Mouse (Mus musculus) monocyte, adult 2 months (primary cell): Measurements from ENCODE around the gene Mta3.
A peak's percentile ranks its signal among the peaks of the same experiment; 100 is the strongest.

Experiments
- DNase-seq, 2 experiments: peaks; one replicate each; pipeline ENCODE4 v3.0.0; 2022; ENCODE audit warnings: low spot score in 2 of 2, low read depth in 1 of 2

Gene Mta3

DNA sequence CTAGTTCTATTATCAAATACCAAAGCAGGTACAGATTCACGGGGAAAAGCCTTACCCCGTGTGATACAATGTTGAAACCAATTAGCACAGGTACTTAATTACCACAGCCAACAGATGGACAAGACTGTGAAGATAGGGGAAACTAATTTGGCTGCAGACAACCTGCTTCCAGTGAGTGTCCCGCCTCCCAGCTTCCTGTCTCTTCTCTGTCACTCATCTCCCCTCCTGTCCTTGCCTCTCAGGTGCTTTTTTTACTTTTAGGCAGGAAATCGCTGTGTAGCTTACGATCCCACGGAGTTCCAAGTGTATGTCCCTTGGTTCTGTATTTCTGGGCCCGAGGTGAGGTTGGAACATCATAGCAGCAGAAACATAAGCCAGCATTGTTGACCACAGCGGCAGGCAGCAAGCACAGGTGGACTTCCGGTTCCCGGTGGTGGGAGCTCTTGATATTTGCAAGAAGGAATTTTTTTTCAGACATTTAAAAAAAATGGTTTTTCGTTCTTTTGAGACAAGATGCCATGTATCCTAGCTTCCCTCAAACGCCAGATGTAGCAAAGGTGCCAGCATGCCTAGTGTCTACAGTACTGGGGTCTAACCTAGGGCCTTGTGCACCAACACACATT is 102.6 kb downstream of the Mta3 start:
- DNase-seq, result no peak

DNA sequence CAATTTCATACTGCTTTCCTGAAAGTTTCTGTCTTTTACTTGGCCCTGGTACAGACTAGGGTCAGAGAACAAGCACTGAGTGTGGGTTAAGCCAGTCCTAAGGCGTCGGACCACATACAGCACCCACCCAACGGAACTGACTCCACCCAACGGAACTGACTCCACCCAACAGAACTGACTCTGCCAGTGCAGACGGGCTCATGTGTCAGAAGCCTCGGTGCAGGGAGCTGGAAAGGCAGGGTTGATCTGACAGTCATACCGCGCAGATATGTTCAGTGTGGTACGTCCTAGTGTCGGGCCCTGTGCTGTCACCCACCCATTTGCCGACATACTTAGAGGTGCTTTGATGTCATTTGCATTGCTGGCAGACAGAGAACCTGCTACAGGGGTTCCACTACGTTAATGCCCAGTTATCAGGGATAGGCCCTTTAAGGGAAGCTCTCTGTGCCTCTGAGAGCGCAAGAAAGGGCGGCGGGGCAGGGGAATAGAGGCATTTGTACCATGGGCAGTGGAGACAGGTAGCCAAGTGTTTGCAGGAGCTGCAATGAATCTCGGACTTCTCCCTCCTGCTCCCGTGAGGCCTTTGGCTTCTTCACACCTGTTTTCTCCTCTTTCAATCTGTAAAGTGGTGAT is 103.3 kb downstream of the Mta3 start:
- no peak for DNase-seq

DNA sequence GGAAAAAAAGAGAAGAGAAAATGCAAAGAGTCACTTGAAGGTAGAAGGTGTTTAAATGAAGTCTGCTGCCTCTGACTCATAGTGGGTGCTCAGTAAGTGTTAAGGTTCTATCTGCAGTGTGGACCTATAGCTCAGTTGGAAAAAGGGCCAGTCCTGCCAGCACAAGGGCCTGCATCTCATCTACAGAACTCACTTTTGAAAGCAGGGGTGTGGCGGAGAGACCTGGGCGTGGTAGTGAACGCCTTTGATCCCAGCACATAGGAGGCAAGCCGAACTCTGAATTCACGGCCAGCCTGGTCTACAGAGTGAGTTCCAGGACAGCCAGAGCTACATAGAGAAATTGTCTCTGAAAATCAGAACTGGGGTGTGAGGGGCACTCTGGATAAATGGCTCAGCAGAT is 104.3 kb downstream of the Mta3 start:
- no peak for DNase-seq

- no peak for DNase-seq
These were observed 106.4 kb downstream of the Mta3 start for GRCm38 (mm10) chr17:83812200-83812944.

DNA sequence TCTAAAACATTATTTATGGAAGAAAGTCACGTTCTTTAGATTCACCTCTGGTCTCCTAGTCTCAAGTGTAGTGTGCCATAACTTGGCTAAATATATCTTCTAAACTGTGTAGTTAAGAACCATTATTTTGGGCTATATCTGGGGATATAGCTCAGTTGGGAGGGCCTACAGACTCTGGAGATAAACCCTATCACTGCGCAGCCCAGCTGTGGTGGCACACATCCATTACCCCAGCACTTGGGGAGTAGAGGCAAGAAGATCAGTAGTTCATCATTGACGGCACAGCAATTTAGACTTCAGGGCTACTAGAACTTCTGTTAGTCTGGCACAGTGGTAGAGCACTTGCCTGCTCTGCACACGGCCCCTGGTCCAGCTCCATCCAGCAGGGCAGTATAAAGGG is 107.1 kb downstream of the Mta3 start:
- DNase-seq, result no peak

DNA sequence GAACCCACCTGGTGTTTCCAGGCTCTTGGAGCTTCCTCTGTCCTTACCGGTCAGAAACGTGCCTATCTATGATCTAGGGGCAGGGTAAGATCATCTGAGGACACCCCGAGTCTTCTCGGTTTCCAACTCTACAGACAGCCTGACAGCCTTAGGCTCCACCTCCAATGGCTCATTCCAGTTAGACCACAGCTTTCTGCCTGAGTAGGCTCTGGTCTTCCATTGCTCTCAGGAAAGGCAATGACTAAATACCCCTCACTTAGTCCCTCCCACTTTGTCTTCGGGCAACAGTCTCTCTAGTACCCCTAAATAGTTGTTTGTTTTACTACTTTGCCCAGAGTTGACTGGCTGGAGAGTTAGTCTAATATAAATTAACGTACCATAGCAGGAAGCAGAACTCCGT is 111.0 kb downstream of the Mta3 start:
- DNase-seq, result no peak

- no peak for DNase-seq
These were observed 113.5 kb downstream of the Mta3 start for GRCm38 (mm10) chr17:83819503-83819902.

GRCm38 (mm10) chr17:83820701-83821100 is 114.7 kb downstream of the Mta3 start:
- no peak for DNase-seq

DNA sequence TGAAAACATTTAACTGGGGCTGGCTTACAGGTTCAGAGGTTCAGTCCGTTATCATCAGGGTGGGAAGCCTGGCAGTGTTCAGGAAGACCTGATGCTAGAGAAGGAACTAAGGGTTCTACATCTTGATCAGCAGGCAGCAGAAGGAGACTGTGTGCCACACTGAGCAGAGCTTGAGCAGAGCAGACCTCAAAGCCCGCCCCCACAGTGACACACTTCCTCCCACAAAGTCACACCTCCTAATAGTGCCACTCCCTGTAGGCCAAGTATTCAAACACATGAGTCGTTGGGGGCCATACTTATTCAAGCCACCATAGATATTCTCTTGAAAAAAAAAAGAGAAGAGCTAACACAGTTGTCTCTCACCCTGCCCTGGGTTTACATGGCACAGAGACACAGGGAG is 115.9 kb downstream of the Mta3 start:
- no peak for DNase-seq

DNA sequence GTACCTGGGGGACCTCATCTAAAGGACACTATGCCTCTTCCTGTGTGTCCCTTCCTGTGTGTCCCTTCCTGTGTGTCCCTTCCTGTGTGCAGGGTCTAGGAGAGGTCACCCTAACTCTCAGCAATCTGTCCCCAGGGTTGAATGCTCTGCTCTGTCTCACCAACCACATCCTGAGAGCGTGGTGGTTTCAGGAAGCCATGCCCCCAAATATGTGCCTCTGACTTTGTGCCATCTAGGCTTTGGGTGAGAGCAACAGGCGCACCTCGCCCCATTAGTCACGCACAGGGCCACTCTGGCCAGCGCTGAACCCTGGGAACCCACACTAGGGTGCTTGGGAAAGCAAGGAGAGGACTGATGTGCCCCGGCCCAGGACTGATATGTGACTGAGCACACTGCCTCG is 117.9 kb downstream of the Mta3 start:
- DNase-seq, result no peak

- DNase-seq, result no peak
These were observed 123.4 kb downstream of the Mta3 start for GRCm38 (mm10) chr17:83829356-83829755.

- DNase-seq, result peak in 1 of 2 experiments; percentile 74
These were observed 124.8 kb downstream of the Mta3 start for GRCm38 (mm10) chr17:83830616-83831292.

- no peak for DNase-seq
These were observed 128.2 kb downstream of the Mta3 start for GRCm38 (mm10) chr17:83834120-83834519.

- no peak for DNase-seq
These were observed 130.1 kb downstream of the Mta3 start for GRCm38 (mm10) chr17:83836048-83836447.

DNA sequence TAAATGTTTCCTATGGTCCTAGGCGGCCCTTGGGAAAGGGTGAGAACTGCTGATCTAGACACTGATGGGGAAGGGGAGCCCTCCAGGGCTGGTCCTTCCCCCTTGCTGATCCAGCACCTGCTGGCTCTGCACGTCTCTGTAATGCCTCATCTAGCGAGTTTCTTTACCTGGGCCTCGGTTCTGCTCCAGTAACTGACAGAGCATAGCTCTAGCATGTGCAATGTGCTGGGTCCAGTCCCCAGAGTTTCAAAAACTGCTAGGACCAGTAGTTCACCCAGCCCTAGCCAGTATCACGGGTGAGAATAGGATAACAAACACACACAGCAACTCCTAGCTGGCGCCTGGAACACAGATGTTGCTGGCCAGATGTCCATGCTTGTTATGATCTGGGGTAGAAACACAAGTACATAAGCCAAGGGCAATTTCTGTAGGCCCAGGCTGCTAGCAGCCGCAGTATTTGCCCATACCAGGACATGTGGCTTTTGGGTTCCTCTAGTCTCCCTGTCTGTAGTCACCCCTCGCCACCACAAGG is 131.8 kb downstream of the Mta3 start:
- no peak for DNase-seq

GRCm38 (mm10) chr17:83839132-83839531 is 133.2 kb downstream of the Mta3 start:
- DNase-seq, result no peak

- DNase-seq, result no peak
These were observed 135.0 kb downstream of the Mta3 start for GRCm38 (mm10) chr17:83841011-83841410.

DNA sequence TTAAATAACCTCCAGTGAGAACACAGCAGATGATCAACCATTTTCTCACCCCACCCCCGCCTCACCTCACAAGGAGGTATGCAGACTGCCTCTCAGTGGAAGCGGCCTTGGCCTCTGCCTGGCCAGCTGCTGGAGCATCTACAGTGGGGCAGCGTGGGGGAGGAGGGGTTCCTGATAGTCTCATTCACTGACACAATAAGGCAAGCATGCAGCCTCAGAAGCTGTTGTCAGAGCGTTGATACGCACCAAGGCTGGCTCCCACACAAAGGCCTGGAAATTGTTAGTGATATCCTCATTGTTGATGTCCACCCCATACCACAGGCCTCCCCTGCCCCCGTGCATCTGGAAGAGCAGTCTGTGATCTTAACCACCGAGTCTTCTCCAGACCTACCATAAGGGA is 137.8 kb downstream of the Mta3 start:
- DNase-seq, result no peak

- no peak for DNase-seq
These were observed 139.6 kb downstream of the Mta3 start for GRCm38 (mm10) chr17:83845538-83845937.

DNA sequence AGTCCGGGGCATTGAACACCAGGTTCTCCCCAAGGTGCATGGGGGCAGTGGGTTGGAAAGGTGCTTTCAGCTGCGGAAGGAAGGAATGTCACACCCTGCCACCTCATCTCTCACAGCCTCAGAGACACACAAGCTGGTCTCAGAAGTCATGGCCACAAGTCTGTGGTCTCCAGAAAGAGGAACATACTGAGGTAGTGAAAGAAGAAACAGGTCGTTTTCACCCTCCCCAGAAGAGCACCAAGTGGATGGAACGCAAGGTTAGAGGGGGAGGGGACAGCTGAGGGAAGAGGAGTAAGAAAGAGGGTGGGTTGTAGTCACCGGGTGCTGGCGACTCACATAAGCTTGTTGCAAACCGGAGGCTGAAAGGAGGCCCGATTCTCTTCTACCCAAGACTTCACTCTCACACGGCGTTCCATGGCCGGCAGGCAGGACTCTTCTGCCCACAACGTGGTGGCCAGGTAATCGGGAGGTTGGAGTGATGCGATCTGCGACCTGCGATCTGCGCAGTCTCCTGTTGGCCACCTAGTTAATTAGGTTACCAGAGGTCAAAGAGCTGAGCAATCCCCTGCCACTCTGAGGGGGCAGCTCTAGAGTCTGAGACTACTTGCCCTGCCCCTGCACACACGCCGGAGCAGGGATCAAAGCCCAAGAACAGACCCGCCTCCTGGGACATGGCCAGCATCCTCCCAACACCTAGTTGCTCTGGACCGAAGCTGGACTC is 140.5 kb downstream of the Mta3 start:
- DNase-seq, result no peak

DNA sequence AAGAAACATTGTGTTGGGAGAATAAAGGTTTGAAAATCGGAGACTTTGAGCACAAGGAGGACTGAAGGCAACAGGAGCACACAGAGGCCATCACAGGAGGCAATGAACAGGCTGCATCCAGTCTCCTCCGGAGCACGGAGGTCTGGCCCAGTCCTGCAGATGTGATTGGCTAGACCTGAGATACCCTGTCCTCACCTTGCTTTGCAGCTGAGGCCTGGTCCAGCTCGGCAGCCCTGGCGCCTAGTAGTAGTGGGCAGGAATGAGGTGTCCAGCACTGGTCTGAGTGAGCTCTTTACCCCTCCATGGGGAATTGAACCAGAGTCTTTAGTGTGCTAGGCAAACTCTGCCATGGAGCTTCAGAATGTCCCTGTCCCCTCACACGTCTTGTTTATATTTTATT is 141.1 kb downstream of the Mta3 start:
- no peak for DNase-seq
